Mouse (Mus musculus) lung, postnatal 0 days (tissue): ENCODE data around the gene Mllt11.

Source experiments
- CTCF ChIP-seq: IDR thresholded peaks from 2 replicates; pipeline ENCODE4 v1.5.1; 2016; ENCODE audit warnings: antibody characterized with exemption, mild to moderate bottlenecking
- EP300 ChIP-seq: IDR thresholded peaks from 2 replicates; pipeline ENCODE4 v1.6.1; 2016; ENCODE audit warnings: antibody characterized with exemption, mild to moderate bottlenecking, control low read depth

DNA sequence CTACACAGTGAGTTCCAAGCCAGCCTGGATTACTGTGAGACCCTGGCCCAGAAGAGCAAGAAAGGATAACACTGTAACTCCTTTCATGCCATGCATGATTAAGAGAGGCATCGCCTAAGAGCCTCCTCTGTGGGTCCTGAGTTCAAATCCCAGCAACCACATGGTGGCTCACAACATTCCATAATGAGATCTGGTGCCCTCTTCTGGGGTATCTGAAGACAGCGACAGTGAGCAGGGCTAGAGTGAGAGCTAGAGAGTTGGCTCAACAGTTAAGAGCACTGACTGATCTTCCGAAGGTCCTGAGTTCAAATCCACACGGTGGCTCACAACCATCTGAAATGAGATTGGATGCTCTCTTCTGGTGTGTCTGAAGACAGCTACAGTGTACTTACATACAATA is 42.5 kb upstream of the Mllt11 start:
- TF ChIP-seq CTCF (no peak; the same call in 1 of the 2 replicates), EP300 (no peak)
